Mouse (Mus musculus): ENCODE measurements at regions not wholly inside any gene's neighbourhood (a gene's known extent, or its start where the extent isn't known, plus 50 kb on each side); places are given as distances from the start of the nearest gene placed in this dataset.

DNA sequence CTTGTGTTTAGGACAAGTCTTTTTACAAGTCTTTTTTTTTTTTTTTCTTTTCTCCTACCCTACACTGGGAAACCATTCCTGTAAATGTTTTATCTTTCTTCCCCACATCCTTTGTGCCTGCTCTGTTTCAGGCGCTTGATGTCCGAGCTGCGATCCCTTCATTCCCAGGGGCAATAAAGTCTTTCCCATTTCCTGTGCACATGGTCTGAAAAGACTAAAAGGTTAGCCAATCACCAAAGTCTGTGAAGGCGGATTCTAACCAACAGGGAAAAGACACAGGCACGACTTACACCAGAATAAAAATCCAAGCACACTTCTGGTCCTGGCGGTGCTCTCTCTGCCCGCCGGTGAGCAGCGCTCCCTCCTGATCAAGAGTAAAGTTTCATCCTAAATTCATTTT is 135.3 kb upstream of the Slc38a2 start:
- TF ChIP-seq CTCF (IDR thresholded peaks at IDR 0.05; ENCODE audit: control insufficient read depth, insufficient read depth, low read length) (no peak), POLR2A (IDR thresholded peaks at IDR 0.05; ENCODE audit: borderline replicate concordance, control insufficient read depth, low read depth, low read length) (no peak)

All from bone marrow, adult 2 months (tissue).